Mouse (Mus musculus) liver, embryonic 16.5 days (tissue): ENCODE data around the gene Duoxa1. TPM values are rescaled to one million over a fixed set of nuclear protein-coding genes. Genes with fewer than 3 reads are reported as not detected.

Experiments used
- ATAC-seq: fragments of 200-750 bp; cut with Nextera tagmentation; 2 replicates; pipeline ENCODE4 v1.8.0; 2017; ENCODE audit warnings: low read depth, mild to moderate bottlenecking, moderate number of reproducible peaks, moderate library complexity
- H3K27ac ChIP-seq: fragments of 300-500 bp; sonication (generic); 2 replicates; pipeline ENCODE4 v1.5.1; 2014; ENCODE audit warnings: mild to moderate bottlenecking, low read length
- H3K27me3 ChIP-seq: fragments of 300-500 bp; sonication (generic); 2 replicates; pipeline ENCODE4 v1.6.1; 2014; ENCODE audit warnings: low read depth, low read length, mixed read lengths; ENCODE audit not compliant: control insufficient read depth, insufficient read depth
- H3K36me3 ChIP-seq: fragments of 300-500 bp; sonication (generic); 2 replicates; pipeline ENCODE4 v1.6.1; 2014; ENCODE audit warnings: mild to moderate bottlenecking; ENCODE audit not compliant: control insufficient read depth, insufficient read depth
- H3K4me1 ChIP-seq: fragments of 300-500 bp; sonication (generic); 2 replicates; pipeline ENCODE4 v1.6.1; 2014; ENCODE audit warnings: low read depth, low read length, mixed read lengths; ENCODE audit not compliant: control insufficient read depth
- H3K4me2 ChIP-seq: fragments of 300-500 bp; sonication (generic); 2 replicates; pipeline ENCODE4 v1.6.1; 2014; ENCODE audit warnings: low read depth, low read length, mixed read lengths
- H3K4me3 ChIP-seq: fragments of 300-500 bp; sonication (generic); 2 replicates; pipeline ENCODE4 v1.5.1; 2014; ENCODE audit warnings: low read depth, mild to moderate bottlenecking, low read length
- H3K9ac ChIP-seq: fragments of 300-500 bp; sonication (generic); 2 replicates; pipeline ENCODE4 v1.6.1; 2014; ENCODE audit warnings: low read depth, low read length
- H3K9me3 ChIP-seq: fragments of 300-500 bp; sonication (generic); replicated peaks from 2 replicates; pipeline ENCODE4 v1.6.1; 2016; ENCODE audit warnings: low read length; ENCODE audit not compliant: control insufficient read depth
- WGBS: fragments of 180-500 bp; shearing (Covaris S2); extraction: QIAGEN DNeasy Blood & Tissue Kit; methylation state at CpG from one replicate; pipeline ENCODE4 v1.1.7; 2014; ENCODE audit not compliant: insufficient replicate concordance; 5-methylcytosine and 5-hydroxymethylcytosine counted together
- polyA plus RNA-seq: library from polyadenylated mRNA; unstranded; fragments of >200 nt; fragmentation: Nextera tagmentation; extraction: Ambion mirVana; gene quantifications from 2 replicates; pipeline ENCODE4 v1.2.1, GENCODE M21; 2015

Duoxa1 gene
- polyA plus RNA-seq, 1 experiment from 2014 or later, result not detected

- no peak for ATAC-seq
- Histone ChIP-seq H3K4me1 (no peaks in the 10 kb centered on the region), H3K27ac (no peak overlapping the region), H3K9ac (no peak overlapping the region), H3K4me3 (no peak overlapping the region), H3K27me3 (no peaks in the 10 kb centered on the region), H3K9me3 (no peaks in the 10 kb centered on the region), H3K36me3 (peaks cover 25% of the 10 kb centered on the region), H3K4me2 (no peak overlapping the region)
- WGBS, result 90% methylated on average over 5 of the region's 5 CpGs
Observed at GRCm38 (mm10) chr2:122255997-122256396, 57.5 kb downstream of the Duoxa1 start.

Other genes with a start within 250 kb of the Duoxa1 start
- 3.2 and 3.5 TPM in 2 replicates for gene Spg11, start 195.3 kb downstream of the Duoxa1 start, polyA plus RNA-seq
- gene B2m, start 166.0 kb downstream of the Duoxa1 start, polyA plus RNA-seq, result 426 and 495 TPM in 2 replicates
- 0.05 and 0.07 TPM in 2 replicates for gene Trim69, start 153.0 kb downstream of the Duoxa1 start, polyA plus RNA-seq
- 0.04 and 0.07 TPM in 2 replicates for gene Patl2, start 127.5 kb downstream of the Duoxa1 start, polyA plus RNA-seq
- not detected in 2 replicates for gene Terb2, start 127.5 kb downstream of the Duoxa1 start, polyA plus RNA-seq
- 193 and 196 TPM in 2 replicates for gene Sord, start 79.0 kb downstream of the Duoxa1 start, polyA plus RNA-seq
- gene Duox2, start 15.3 kb downstream of the Duoxa1 start, polyA plus RNA-seq, result not detected in 2 replicates
- gene Duoxa2, start 14.8 kb downstream of the Duoxa1 start, polyA plus RNA-seq, result not detected in 2 replicates
- gene Duox1, start 1.9 kb upstream of the Duoxa1 start, polyA plus RNA-seq, result not detected in 2 replicates
- gene Shf, start 55.4 kb upstream of the Duoxa1 start, polyA plus RNA-seq, result 0.89 and 1.3 TPM in 2 replicates
- 1.6 and 2.3 TPM in 2 replicates for gene Slc28a2, start 112.7 kb upstream of the Duoxa1 start, polyA plus RNA-seq
- gene Gm14085, start 171.2 kb upstream of the Duoxa1 start, polyA plus RNA-seq, result 0.05 TPM in 1 of 2 replicates, not detected in the other